In the genomic region with DNA sequence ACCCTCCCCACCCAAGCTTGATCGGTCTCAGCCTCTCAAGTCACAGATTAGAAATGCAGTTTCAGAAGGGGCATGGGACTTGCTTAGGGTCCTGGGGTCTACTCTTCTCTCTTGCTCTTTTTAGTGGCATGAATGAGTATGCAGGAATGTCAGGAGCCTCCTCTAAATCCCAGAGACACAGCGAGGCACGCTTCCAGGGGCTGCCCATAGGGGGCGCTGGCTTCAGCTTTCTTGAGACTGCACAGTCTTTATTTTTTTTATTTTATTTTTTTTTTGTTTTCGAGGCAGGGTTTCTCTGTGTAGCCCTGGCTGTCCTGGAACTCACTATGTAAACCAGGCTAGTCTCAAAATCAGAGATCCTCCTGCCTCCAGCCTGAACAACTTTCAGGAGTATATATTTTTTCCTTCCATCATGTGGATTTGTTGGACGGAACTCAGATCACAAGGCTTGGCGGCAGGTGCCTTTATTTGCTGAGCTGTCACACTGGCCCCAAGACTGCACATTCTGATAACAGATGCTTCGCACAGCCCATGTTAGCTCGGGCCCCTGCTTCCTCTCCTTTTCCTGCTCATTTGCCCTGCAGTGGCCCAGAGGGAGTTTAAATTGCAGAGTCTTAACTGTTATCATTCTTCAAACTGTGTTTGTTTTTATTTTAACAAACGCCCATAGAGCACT, we compare ENCODE assay signal across 11 mouse cellular contexts. TPM values are rescaled to one million over a fixed set of nuclear protein-coding genes. Genes with fewer than 3 reads are reported as not detected.
DNase-seq lines count a peak whose midpoint lies in the region; ATAC-seq and TF ChIP-seq lines count a peak whose summit lies in the region.
"Had no signal": no experiment of that assay in that cellular context is flagged by ENCODE, and none has a peak within 500 bp of the region (broad histone marks: within the 10 kb centered on the region; RNA-seq: fewer than 3 reads in every experiment).

No protein-coding gene starts in this region.

- no peak overlapping the region for H3K27ac ChIP-seq in left cerebral cortex, adult 2 months
- H3K27ac ChIP-seq: heart, embryonic 15.5 days had no signal

- ATAC-seq in cerebellum, adult (ENCODE audit: insufficient number of reproducible peaks, low FRiP score, low TSS enrichment): no peak
- ATAC-seq: Patski had no signal

- DNase-seq in cerebellum, adult 11 months: peak; percentile 73
- DNase-seq in left cerebral cortex, adult 2 months (ENCODE audit: extremely low spot score in 1 of 2, low spot score in 2 of 2): peak in 1 of 2 experiments; percentile 52
- DNase-seq in left cerebral cortex, postnatal 10 days (ENCODE audit: extremely low spot score in 1 of 2, low spot score in 2 of 2): no peak
- DNase-seq in Muller cell, postnatal 12 days (ENCODE audit: inconsistent ontology term): peak; percentile 65
- DNase-seq in embryo, embryonic 11 days: peak; percentile 77
- peak; percentile 56 for DNase-seq in lung, postnatal 10 days
- DNase-seq in urinary bladder, postnatal 36 days (ENCODE audit: low spot score in 2 of 2): no peak

- intact Hi-C loops in left cerebral cortex, adult 2 months (cut with DNase I): no loop called here
- intact Hi-C loops in left cerebral cortex, postnatal 10 days (cut with DNase I): no loop called here

- no peak overlapping the region for H3K4me3 ChIP-seq in left cerebral cortex, adult 2 months
- H3K4me3 ChIP-seq: heart, embryonic 15.5 days; megakaryocyte, embryonic 14.5 days had no signal

- peak; percentile 78 for TF ChIP-seq CTCF in left cerebral cortex, adult 2 months (IDR thresholded peaks at IDR 0.05)

RNA-seq across cellular contexts. Expression of a gene that starts 9.8 kb away (rescaled TPM):
- 10 to 100 TPM; 65.0 to 69.4 TPM for total RNA-seq in left cerebral cortex, adult 2 months (2021)
- 10 to 100 TPM; 51.9 to 53.7 TPM for total RNA-seq in left cerebral cortex, postnatal 10 days (2021)

RNA-seq across cellular contexts. Expression of a gene that starts 24.3 kb away (rescaled TPM):
- total RNA-seq in left cerebral cortex, adult 2 months (2021): 10 to 100 TPM in 1 of 2 experiments, 1 to 10 TPM in 1; 8.7 to 13.2 TPM
- 10 to 100 TPM; 17.2 to 22.0 TPM for total RNA-seq in left cerebral cortex, postnatal 10 days (2021)

RNA-seq across cellular contexts. Expression of a gene that starts 50.8 kb away (rescaled TPM):
- 100 to 1,000 TPM; 199 to 215 TPM for total RNA-seq in left cerebral cortex, adult 2 months (2021)
- 100 to 1,000 TPM; 182 to 186 TPM for total RNA-seq in left cerebral cortex, postnatal 10 days (2021)

RNA-seq across cellular contexts. Expression of a gene that starts 53.2 kb away (rescaled TPM):
- 10 to 100 TPM; 80.5 to 87.3 TPM for total RNA-seq in left cerebral cortex, adult 2 months (2021)
- 10 to 100 TPM; 79.8 to 80.6 TPM for total RNA-seq in left cerebral cortex, postnatal 10 days (2021)

RNA-seq across cellular contexts. Expression of a gene that starts 53.4 kb away (rescaled TPM):
- total RNA-seq in left cerebral cortex, adult 2 months (2021): 100 to 1,000 TPM; 110 to 112 TPM
- total RNA-seq in left cerebral cortex, postnatal 10 days (2021): 10 to 100 TPM; 58.2 to 59.3 TPM

Comparison
In these comparisons a context has a peak if more than half of its experiments do, and no peak if none do; other contexts are left out.
1. DNase-seq: peak in cerebellum, adult 11 months (single experiment), Muller cell, postnatal 12 days (single experiment), embryo, embryonic 11 days (single experiment) and lung, postnatal 10 days (single experiment); none in left cerebral cortex, postnatal 10 days (0 of 2) and urinary bladder, postnatal 36 days (0 of 2).